Mouse (Mus musculus) cortical plate, adult 2 months (tissue): ENCODE measurements around the gene Olfr263.

Experiments
- CTCF ChIP-seq: fragments of 200-500 bp; IDR thresholded peaks from 2 replicates; pipeline ENCODE4 v1.5.1; 2011; ENCODE audit warnings: mild to moderate bottlenecking, control low read depth, low read length; ENCODE audit not compliant: insufficient read depth; ENCODE audit errors: extremely low read depth
- POLR2A ChIP-seq: fragments of 200-500 bp; IDR thresholded peaks from 2 replicates; pipeline ENCODE4 v1.6.1; 2011; ENCODE audit warnings: mild to moderate bottlenecking, low read length, control low read depth; ENCODE audit not compliant: insufficient read depth; ENCODE audit errors: extremely low read depth

DNA sequence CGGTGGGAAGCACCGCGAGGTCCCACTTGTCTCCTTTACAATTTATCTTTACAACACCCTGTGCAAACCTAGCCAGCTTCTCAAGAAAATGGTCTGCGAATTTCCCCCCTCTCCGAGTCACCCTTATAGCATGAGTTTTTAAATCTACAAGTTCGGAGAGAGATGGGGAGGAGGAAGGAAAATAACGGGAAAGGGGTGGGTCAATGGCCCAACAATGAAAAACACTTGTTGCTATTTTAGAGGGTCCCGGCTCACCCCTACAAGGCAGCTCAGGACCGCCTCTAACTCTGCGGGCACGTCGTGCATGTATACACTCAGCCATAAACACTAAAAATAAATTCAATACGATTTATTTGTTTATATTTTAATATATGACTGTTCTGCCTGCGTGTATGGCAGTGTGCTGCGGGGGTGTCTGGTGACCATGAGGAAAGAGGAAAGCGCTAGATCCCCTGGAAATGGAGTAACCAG is 30.6 kb downstream of the Olfr263 start:
- no peak for TF ChIP-seq POLR2A
- no peak for TF ChIP-seq CTCF
